Mouse (Mus musculus) cerebellum, adult (tissue): ENCODE measurements at regions not wholly inside any gene's neighbourhood (a gene's known extent, or its start where the extent isn't known, plus 50 kb on each side); places are given as distances from the start of the nearest gene placed in this dataset.
A peak's percentile ranks its signal among the peaks of the same experiment; 100 is the strongest.
"Not testable (repeated sequence)": the region's sequence is repeated elsewhere in the genome, so short reads cannot be mapped to it uniquely, and the experiment has no call there.

ENCODE experiments used
- ATAC-seq: cut with Nextera tagmentation; 2 replicates; pipeline ENCODE4 v1.9.2; 2017; ENCODE audit warnings: mild to moderate bottlenecking, moderate library complexity, mixed read lengths; ENCODE audit not compliant: insufficient number of reproducible peaks, low FRiP score, low TSS enrichment

DNA sequence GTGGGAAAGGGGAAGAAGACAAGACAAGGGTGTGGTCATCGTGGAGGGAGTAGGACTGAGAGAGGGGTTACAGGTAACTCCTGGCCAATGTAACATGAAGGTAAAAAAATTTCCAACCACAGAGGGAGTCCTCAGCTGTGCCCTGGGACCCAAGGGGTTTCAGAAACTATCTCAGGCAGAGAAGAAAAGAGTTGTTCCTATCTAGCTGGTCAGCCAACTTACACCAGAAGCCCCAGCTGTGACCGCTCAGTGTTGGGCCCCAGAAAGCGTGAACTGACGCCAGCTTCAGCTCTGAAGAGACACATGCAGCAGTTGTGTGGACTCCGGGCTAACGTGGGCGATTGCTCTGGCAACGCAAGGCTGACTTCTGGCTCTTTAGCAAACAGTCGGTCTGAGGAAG, 52.2 kb downstream of the Rhob start:
- ATAC-seq = no peak

DNA sequence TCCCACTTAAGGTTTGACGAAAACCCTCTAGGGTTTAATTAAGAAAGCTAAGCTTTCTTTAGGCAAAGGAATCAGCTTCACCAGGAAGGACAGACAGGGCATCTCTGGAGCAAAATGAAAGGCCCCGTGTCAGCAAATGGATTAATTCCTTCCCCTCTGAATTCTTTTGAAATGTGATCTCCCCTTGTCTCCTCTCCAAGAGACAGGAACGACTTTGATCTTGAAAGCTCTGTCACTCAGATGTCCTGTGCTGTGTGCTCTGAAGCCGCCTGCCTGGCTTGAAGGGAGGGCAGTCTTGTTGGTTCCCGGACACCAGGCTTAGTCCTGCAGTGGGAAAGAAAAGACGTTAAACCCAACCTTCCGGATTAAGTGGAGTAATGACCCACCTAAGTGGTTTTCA, 52.8 kb downstream of the Rhob start:
- ATAC-seq = no peak

DNA sequence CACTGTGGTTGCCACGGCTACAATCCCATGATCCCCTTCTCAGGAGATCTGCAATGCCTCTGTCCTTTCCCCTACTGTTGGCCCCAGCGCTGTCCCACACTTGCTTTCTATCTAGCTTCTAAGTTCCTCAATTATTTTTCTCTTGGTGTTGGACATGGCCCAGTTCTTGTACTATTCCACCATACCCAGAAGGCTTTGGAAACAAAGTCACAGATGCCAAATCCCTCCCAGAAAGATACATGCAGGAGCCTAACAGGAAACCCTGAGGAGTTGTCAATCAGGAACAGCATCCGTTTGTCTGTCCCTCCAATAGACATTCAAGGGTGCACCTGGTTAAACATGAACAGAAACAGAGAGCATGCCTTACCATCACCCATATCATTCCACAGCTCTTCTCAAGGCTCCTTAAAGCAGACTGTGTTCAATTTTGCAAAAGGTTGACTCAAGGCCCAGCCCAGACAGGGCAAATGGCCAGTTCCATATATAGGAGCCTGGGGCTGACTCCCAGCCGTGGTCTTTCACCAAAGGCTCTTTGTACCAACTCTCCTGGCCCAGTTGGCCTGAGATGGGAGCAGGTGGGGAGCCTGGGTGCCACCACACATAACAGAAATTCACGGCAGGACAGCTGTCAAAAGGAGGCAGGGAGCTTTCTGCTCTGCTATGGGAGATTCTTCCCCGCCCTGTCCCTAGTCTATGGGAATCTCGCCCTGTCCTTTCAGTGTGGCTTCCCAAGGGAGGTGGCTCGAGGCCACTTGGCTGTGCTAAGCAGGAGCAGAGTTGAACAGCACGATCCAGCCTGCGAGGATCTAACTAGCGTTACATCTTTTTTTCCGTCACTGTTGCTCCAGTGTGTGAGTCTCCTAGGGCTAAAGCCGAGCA, 54.6 kb downstream of the Rhob start:
- no peak for ATAC-seq

DNA sequence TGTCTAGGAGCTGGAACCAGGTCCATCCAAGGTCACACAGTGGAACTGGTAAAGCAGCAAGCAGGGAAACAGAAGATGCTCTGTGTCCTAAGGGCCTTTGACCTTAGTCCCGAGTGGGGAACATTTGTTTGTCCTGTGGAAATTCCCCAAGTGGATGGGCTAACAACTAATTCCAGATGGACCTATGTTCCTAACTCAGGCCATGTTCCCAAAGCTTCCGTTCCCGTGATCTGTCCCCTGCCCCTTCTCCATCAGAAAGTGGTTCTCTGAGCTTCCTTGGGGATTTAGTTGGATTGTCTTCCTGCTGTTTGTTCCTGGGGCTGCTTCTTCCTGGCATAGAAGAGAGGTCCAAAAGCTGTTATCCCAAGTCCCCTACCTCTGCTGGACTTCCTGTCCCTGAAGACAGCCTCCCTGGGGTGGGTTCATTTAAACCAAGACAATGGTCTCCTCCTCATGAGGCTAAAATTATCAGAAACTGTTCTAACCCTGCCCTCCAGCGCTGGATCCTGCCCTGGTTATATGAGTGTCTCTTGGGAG, 55.8 kb downstream of the Rhob start:
- no peak for ATAC-seq

DNA sequence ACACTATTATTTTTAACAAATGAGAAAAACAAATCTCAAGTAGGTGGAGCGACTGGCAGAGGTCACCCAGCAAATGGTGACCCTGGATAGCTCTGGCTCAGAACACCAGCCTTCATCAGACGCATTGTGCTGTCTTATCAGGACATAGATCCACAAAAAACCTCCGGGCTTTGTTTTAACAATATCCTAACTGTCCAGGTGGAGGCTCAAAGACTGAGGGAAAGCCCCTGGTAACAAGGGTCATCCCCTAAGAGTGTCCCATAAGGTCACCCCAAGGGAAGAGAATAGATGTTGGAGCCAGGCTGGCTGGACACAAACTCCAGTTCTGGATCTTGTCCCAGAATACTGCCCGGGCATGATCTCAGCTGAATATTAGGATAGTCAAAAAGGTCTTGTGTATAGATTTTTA, 56.6 kb downstream of the Rhob start:
- no peak for ATAC-seq

DNA sequence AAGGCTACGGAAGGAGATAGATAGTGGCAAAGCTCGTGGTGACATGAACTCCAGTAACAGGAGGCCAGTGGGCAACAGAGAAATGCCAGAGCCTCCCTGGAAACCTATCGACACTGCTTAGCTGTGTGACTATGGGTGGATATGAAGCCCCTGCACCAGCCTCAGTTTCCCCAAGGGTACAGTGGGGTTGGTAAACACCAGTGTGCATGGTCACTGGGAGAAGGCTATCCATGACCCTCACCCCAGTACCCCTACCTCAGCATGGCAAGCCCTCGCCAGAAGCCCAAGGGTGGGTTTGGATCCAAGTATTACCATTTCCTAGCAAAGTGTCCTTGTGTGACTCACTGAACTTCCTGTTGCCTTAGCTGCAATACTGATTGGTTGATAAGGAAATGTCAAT, 58.5 kb downstream of the Rhob start:
- no peak for ATAC-seq

DNA sequence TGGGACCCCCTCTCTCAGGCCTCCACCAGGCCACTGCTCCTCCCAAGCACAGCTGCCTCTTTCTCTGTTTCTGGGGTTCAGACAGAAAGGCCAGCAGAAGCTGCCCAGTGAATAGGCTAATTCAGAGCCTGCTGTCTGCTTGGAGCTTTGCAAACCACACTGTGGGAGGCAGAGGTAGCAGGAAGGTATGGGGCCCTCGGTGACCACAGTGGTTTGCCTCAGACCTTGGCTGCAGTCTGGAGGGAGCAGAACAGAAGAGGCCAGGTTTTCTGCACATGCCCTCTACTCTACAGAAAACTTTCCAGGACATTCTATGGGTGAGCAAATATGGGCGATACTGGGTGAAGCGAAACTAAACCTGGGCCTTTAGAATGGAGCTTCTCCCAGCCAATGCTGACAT, 59.4 kb downstream of the Rhob start:
- ATAC-seq = no peak

DNA sequence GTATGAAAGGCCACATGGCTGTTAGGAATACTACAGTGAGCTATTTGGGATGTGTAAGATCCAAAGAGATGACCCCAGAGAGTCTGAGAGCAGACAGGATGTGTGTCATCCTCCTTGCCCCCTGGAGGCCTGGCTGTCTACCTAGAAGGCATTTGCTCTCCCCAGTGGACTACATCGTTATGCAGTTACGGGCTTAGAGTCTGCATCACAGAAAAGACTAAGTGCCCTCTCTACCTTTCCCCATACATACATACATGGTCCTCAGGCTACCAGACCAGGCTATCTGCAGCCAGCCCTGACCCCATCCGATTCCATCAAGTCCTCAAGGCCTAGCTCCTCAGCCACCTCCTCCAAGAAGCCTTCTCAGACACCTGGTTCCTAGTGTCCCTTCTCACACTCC, 59.9 kb downstream of the Rhob start:
- ATAC-seq = no peak

DNA sequence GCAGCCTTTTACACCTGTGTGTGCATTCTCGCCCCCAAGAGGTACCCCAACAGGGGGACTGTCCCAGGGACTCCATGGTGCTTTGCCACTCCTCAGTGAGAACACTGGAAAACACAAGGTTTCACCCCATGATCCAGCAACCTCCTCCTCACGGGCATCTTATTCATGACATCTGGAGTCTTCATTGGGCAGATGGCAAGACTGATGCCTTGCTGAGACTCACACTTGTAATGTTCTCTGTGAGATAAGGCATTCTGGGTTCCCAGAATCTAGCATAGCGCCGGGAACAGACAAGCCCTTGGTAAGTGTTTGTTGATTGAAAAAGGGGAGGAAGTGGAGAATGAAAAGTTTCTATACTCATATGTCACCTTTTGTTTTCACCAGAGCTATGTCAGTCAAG, 60.3 kb downstream of the Rhob start:
- ATAC-seq = no peak

DNA sequence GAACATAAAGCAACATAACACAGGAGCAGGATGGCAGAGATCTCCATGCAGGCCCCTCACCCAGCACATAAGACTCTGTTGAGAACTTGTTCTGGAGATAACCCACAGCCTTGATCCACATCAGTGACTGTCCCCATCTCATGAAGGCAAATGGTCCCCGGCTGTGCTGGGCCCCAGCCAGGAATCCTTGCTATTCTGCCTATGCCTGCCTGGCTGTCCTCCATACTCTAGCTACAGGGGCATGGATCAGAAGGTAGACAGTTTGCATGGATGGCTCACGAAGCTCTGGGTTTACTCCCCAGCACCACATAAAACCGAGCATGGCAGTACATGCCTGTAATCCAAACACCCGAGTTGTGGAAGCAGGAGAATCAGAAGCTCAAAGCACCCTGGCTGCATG, 61.2 kb downstream of the Rhob start:
- no peak for ATAC-seq

DNA sequence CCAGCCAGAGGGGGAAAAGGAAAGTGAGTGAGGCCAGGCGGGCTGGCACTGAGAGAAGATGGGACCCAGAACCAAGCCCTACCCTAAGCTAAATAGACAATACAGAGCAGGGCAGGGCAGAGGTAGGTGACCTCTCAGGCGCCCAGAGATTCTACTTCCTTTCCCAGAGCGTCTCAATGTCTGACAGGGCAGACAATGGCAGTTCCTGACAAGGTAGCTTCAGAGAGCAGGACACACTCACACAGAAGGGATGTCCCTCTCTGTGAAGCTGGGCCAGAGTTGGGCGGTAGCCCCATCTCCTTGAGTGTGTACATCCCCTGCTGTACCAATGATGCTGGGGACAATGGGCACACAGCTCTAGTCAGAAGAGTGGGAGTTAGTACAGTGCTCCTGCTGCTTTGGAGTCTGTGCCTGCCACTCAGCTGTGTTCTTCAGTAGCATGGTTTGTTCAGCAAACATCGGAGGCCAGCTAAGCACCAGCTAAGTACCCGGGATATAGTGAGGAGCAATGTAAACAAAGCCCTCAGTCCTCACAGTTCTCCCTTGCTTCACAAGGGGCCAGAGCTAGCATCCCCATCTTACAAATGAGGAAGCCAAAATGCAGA, 62.7 kb downstream of the Rhob start:
- no peak for ATAC-seq

DNA sequence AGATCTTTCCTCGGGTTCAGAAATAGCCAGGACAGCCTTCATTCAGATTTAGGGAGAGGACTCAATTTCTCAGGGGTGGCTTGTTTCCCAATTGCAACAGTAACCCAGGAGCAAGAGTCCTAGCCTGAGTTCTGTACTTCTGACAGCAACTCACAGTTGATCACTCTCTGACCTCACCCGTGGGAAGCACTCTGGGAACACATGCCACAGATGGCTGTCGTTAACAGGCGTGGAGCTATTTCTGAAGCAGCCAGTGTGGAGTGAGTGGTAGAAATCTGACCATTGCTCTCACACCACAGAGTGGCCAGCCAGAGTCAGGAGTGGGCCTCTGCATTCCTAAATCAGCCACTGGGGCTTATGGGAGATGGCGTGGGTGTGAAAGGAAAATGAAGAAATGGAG, 63.3 kb downstream of the Rhob start:
- ATAC-seq = no peak

DNA sequence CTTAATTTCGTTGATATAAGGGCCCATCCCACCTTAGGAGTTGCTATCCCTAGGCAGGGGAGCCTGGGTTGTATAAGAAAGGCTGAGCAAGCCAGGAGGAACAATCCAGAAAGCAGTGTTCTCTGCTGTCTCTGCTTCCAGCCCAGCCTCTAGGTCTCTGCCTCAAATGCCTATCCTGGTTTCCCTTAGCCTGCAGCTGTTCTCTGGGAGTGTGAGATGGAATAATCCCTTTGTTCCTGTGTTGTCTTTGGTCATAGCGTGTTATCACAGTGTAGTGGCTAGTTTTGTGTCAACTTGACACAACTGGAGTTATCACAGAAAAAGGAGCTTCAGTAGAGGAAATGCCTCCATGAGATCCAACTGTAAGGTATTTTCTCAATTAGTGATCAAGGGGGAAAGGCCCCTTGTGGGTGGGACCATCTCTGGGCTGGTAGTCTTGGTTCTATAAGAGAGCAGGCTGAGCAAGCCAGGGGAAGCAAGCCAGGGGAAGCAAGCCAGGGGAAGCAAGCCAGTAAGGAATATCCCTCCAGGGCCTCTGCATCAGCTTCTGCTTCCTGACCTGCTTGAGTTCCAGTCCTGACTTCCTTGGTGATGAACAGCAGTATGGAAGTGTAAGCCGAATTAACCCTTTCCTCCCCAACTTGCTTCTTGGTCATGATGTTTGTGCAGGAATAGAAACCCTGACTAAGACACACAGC, 64.0 kb downstream of the Rhob start:
- not testable (repeated sequence) for ATAC-seq

DNA sequence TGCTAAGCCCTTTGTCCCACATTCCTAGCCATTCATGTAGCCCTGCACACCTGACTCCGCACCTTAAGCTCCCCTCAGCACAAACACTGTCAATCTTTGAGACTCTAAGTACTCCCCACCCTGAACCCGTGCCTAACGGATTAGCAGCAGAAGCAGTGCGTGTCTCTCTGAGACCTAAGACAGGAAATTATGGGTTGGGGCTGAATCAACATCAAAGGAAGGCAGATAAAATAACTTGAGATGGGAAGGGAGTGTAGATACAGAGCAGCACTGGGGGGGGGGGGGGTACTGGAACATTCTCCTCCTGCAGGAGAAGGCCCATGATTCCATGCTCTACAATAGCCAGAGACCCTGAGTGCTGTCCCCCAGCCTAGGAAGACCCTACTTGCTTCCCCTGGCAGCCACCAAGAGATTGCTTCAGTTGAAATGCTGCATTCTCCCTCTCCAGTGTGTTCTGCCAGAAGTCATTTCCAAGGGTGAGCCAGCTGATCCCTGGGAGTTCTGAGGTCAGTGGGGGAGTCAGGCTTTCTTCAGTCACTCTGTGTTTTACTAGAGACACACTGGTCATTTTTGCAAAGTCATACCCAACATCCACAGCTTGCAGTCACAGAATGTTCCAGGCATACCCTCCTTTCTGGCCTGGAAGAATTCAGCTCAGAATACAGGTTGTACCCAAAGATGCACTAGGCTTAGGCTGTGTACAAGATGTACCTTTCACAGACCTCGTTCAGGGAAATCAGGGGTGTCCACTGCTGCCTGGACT, 71.4 kb downstream of the Rhob start:
- ATAC-seq = no peak

DNA sequence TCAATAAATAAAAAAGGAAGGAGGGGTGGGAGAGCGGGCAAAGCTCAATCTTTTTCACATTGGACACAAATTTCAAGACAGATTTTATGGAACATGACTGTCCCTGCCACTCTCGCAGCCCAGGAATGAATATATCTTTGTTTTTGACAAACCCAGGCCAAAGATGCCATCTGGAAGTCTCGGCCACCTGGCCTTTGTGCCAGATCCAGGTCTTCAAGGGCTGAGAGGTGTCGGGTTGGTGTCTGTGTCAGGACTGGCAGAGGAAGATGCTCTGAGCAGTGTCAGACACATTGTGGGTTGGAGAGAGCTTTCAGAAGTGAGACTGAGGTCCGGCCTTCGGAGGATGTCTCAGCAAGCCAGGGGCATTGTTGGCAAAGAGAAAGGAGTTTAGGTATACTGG, 75.3 kb downstream of the Rhob start:
- peak; percentile 87 for ATAC-seq

DNA sequence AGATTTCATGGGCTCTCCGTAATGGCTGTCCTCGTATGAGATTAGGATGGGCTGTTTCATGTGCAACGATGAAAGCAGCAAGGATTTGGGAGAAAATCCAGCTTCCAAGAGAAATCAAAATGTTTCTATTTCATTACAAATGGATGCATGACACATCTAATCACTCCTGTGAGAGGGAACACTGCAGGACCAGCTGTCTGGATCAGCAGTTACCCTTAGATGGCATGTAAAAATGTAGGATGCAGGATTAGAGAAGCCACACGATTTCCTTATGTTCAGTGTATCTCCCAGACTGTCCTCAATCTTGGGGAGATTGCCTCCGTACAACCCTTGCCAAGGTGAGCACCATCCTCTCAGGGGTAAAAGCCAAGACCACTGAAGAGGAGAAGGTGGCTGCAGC, 77.1 kb downstream of the Rhob start:
- no peak for ATAC-seq

DNA sequence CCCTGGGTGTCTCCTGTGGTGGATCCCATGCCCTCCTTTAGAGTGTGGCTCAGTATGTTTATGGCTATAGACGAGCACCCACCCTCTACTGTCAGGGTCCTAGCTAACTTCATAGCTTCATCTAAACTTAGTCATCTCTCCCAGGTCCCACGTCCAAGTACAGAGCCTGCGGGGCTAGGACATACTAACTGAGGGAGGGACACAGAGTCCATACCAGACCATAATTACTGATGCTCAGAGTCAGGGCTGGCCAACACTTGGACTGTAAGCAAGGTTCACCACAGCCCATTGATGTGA, 78.6 kb downstream of the Rhob start:
- ATAC-seq = no peak

DNA sequence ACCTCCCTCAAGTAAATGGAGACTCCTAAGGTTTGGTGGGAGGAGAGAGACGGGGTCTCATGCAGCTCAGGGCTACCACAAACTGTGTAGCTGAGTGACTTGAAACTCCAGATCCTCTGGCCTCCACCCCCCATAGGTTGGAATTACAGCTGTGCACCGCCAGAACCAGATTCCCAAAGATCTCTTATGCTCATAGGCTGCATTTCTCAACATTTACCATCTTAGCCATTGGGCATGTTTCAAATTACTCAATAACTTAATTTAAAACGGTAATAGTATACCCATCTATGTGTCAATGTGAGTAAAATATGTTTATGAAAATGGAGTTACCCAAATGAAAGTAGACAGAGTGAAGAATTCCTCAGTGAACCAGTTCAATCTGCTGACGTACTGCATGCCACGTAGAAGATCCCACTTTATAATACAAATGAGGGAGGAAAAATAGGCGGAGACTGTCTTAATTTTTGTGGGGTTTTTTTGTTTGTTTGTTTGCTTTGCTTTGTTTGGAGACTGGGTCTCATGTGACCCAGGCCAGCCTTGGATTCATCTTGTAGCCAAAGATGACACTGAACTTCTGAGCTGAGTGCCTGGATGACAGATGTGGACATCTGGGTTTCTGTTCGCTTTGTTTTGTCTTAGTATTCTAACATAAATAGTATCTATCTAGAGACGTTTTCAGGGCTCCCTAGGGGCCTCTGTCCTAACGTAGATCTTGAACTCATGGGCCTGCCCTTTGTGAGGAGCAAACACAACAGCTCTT, 79.1 kb downstream of the Rhob start:
- ATAC-seq = no peak

DNA sequence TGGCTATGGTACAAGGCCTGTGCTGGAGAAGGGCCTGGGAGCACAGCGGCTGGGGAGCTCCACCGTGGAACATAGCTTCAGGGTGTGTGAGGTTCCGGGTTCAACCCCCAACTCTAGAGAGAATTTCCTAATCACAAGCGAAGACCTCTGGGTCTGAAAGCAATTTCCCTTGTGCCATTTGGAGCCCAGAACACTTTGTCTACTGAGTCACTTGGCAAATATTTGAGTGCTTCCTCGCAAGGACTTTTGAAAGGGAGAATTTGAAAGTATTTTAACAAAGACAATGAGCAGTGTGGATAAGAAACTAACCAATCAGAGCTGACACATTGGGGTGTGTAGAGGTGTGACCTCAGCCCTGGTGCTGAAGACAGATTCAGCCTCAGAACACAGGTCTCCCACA, 80.9 kb downstream of the Rhob start:
- ATAC-seq = no peak

DNA sequence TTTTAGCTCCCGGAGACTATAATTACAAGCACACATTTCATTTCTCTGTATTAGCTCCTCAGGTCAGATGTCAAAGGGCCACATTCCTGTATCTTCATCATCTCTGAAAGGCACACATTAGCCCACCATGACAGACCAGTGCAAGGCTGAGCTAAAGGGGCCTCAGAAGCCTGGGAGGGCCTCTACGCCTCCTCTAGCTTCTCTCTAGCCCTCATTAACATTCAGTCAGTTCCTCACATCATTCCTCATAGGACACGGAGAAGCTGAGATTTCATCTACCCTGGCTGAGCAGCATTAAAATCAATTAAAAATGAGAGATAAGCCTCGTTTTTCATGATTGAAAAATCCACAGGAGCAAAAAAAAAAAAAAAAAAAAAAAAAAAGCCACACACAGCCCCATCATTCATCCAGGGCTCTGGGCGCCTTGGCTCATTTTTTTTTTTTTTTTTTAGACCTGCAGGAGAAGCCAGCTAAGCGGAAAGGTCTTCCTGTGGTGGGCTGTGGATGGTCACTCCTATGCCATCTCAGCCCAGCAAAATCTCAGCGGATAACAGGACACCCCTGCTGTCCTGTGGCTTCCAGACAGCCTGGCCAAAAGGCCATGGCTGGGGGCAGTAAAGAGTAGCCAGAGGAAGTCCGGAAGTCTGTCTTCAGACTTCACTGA, 82.5 kb downstream of the Rhob start:
- no peak for ATAC-seq
